Mouse (Mus musculus): ENCODE data around the gene Npas1. TPM values are rescaled to one million over a fixed set of nuclear protein-coding genes. Genes with fewer than 3 reads are reported as not detected.

The Npas1 gene
- total and polyA plus RNA-seq, 3 experiments, result 0.05 TPM; not detected in 2

- no peaks in the 10 kb centered on the region for H3K9me3 ChIP-seq (replicated peaks)
- peaks cover 35% of the 10 kb centered on the region for H3K36me3 ChIP-seq (replicated peaks)
- no peak for TF ChIP-seq GATA2 (IDR thresholded peaks at IDR 0.05; ENCODE audit: borderline replicate concordance, low read depth, low read length)
- TF ChIP-seq POLR2AphosphoS5 (IDR thresholded peaks at IDR 0.05; ENCODE audit: insufficient replicate concordance, low read depth, low read length), result no peak
- TF ChIP-seq TAL1 (conservative IDR thresholded peaks at IDR 0.05; ENCODE audit: low read depth, low read length), result no peak
- no peak for TF ChIP-seq GATA1 (IDR thresholded peaks at IDR 0.05; ENCODE audit: borderline replicate concordance, low read length)
- TF ChIP-seq CTCF (IDR thresholded peaks at IDR 0.05; ENCODE audit: low read depth, low read length), result no peak
- H3K27me3 ChIP-seq (ENCODE audit: insufficient read depth, low read length), result peaks cover 28% of the 10 kb centered on the region
- DNase-seq (ENCODE audit: low spot score), result no peak
- H3K4me1 ChIP-seq (ENCODE audit: insufficient read depth, low read depth, low read length), result no peaks in the 10 kb centered on the region; the same call in 1 of the 2 replicates
- no peak for ATAC-seq (ENCODE audit: extremely low read depth, insufficient number of reproducible peaks, low FRiP score, poor library complexity, severe bottlenecking)
- H3K4me3 ChIP-seq (ENCODE audit: low read depth, low read length), result no peak overlapping the region
Observed at GRCm38 (mm10) chr7:16461151-16461550, 16.4 kb downstream of the Npas1 start.

GRCm38 (mm10) chr7:16460566-16460965, 17.0 kb downstream of the Npas1 start:
- DNase-seq (ENCODE audit: low spot score) (no peak), ATAC-seq (ENCODE audit: extremely low read depth, insufficient number of reproducible peaks, low FRiP score, poor library complexity, severe bottlenecking) (no peak)
- H3K9me3 ChIP-seq (replicated peaks), result no peaks in the 10 kb centered on the region
- H3K4me3 ChIP-seq (ENCODE audit: low read depth, low read length), result no peak overlapping the region
- no peak for TF ChIP-seq POLR2AphosphoS5 (IDR thresholded peaks at IDR 0.05; ENCODE audit: insufficient replicate concordance, low read depth, low read length)
- TF ChIP-seq TAL1 (conservative IDR thresholded peaks at IDR 0.05; ENCODE audit: low read depth, low read length), result no peak
- no peak for TF ChIP-seq GATA1 (IDR thresholded peaks at IDR 0.05; ENCODE audit: borderline replicate concordance, low read length)
- no peak for TF ChIP-seq GATA2 (IDR thresholded peaks at IDR 0.05; ENCODE audit: borderline replicate concordance, low read depth, low read length)
- no peak for TF ChIP-seq CTCF (IDR thresholded peaks at IDR 0.05; ENCODE audit: low read depth, low read length)
- H3K4me1 ChIP-seq (ENCODE audit: insufficient read depth, low read depth, low read length), result no peaks in the 10 kb centered on the region; the same call in 1 of the 2 replicates
- H3K36me3 ChIP-seq (replicated peaks), result peaks cover 41% of the 10 kb centered on the region
- peaks cover 28% of the 10 kb centered on the region for H3K27me3 ChIP-seq (ENCODE audit: insufficient read depth, low read length)

- no peak for TF ChIP-seq GATA2 (IDR thresholded peaks at IDR 0.05; ENCODE audit: borderline replicate concordance, low read depth, low read length)
- no peak for TF ChIP-seq TAL1 (conservative IDR thresholded peaks at IDR 0.05; ENCODE audit: low read depth, low read length)
- TF ChIP-seq GATA1 (IDR thresholded peaks at IDR 0.05; ENCODE audit: borderline replicate concordance, low read length), result no peak
- no peak for TF ChIP-seq CTCF (IDR thresholded peaks at IDR 0.05; ENCODE audit: low read depth, low read length)
- no peak for TF ChIP-seq POLR2AphosphoS5 (IDR thresholded peaks at IDR 0.05; ENCODE audit: insufficient replicate concordance, low read depth, low read length)
- peaks cover 12% of the 10 kb centered on the region for H3K27me3 ChIP-seq (ENCODE audit: insufficient read depth, low read length)
- peaks cover 59% of the 10 kb centered on the region for H3K36me3 ChIP-seq (replicated peaks)
- H3K9me3 ChIP-seq (replicated peaks), result no peaks in the 10 kb centered on the region
- no peak for ATAC-seq (ENCODE audit: extremely low read depth, insufficient number of reproducible peaks, low FRiP score, poor library complexity, severe bottlenecking)
- peaks cover 32% of the 10 kb centered on the region for H3K4me1 ChIP-seq (ENCODE audit: insufficient read depth, low read depth, low read length)
- no peak overlapping the region for H3K4me3 ChIP-seq (ENCODE audit: low read depth, low read length)
- DNase-seq (ENCODE audit: low spot score), result no peak
Observed at GRCm38 (mm10) chr7:16456289-16456688, 21.2 kb downstream of the Npas1 start.

GRCm38 (mm10) chr7:16455016-16455415, 22.5 kb downstream of the Npas1 start:
- H3K27me3 ChIP-seq (ENCODE audit: insufficient read depth, low read length), result no peaks in the 10 kb centered on the region
- no peaks in the 10 kb centered on the region for H3K9me3 ChIP-seq (replicated peaks)
- ATAC-seq (ENCODE audit: extremely low read depth, insufficient number of reproducible peaks, low FRiP score, poor library complexity, severe bottlenecking), result no peak
- peaks cover 54% of the 10 kb centered on the region for H3K36me3 ChIP-seq (replicated peaks)
- H3K4me1 ChIP-seq (ENCODE audit: insufficient read depth, low read depth, low read length), result peaks cover 32% of the 10 kb centered on the region
- H3K4me3 ChIP-seq (ENCODE audit: low read depth, low read length), result no peak overlapping the region
- TF ChIP-seq GATA2 (IDR thresholded peaks at IDR 0.05; ENCODE audit: borderline replicate concordance, low read depth, low read length) (no peak), POLR2AphosphoS5 (IDR thresholded peaks at IDR 0.05; ENCODE audit: insufficient replicate concordance, low read depth, low read length) (no peak), CTCF (IDR thresholded peaks at IDR 0.05; ENCODE audit: low read depth, low read length) (no peak), GATA1 (IDR thresholded peaks at IDR 0.05; ENCODE audit: borderline replicate concordance, low read length) (no peak), TAL1 (conservative IDR thresholded peaks at IDR 0.05; ENCODE audit: low read depth, low read length) (no peak)
- DNase-seq (ENCODE audit: low spot score), result no peak

- H3K9me3 ChIP-seq (replicated peaks), result no peaks in the 10 kb centered on the region
- peaks cover 44% of the 10 kb centered on the region for H3K36me3 ChIP-seq (replicated peaks)
- no peaks in the 10 kb centered on the region for H3K27me3 ChIP-seq (ENCODE audit: insufficient read depth, low read length)
- peak; percentile 26; the same call in 1 of the 2 replicates for ATAC-seq (ENCODE audit: extremely low read depth, insufficient number of reproducible peaks, low FRiP score, poor library complexity, severe bottlenecking)
- DNase-seq (ENCODE audit: low spot score), result peak; percentile 83
- TF ChIP-seq GATA1 (IDR thresholded peaks at IDR 0.05; ENCODE audit: borderline replicate concordance, low read length) (no peak), POLR2AphosphoS5 (IDR thresholded peaks at IDR 0.05; ENCODE audit: insufficient replicate concordance, low read depth, low read length) (no peak), CTCF (IDR thresholded peaks at IDR 0.05; ENCODE audit: low read depth, low read length) (no peak), GATA2 (IDR thresholded peaks at IDR 0.05; ENCODE audit: borderline replicate concordance, low read depth, low read length) (no peak), TAL1 (conservative IDR thresholded peaks at IDR 0.05; ENCODE audit: low read depth, low read length) (no peak)
- H3K4me3 ChIP-seq (ENCODE audit: low read depth, low read length), result peak overlapping the region; percentile 80
- peaks cover 32% of the 10 kb centered on the region for H3K4me1 ChIP-seq (ENCODE audit: insufficient read depth, low read depth, low read length)
Observed at GRCm38 (mm10) chr7:16453118-16453711, 24.3 kb downstream of the Npas1 start.

- ATAC-seq (ENCODE audit: extremely low read depth, insufficient number of reproducible peaks, low FRiP score, poor library complexity, severe bottlenecking) (peak; percentile 100), DNase-seq (ENCODE audit: low spot score) (peak; percentile 99)
- peaks cover 38% of the 10 kb centered on the region for H3K36me3 ChIP-seq (replicated peaks)
- H3K9me3 ChIP-seq (replicated peaks), result no peaks in the 10 kb centered on the region
- no peak for TF ChIP-seq GATA2 (IDR thresholded peaks at IDR 0.05; ENCODE audit: borderline replicate concordance, low read depth, low read length)
- no peak for TF ChIP-seq GATA1 (IDR thresholded peaks at IDR 0.05; ENCODE audit: borderline replicate concordance, low read length)
- TF ChIP-seq TAL1 (conservative IDR thresholded peaks at IDR 0.05; ENCODE audit: low read depth, low read length), result no peak
- no peak for TF ChIP-seq CTCF (IDR thresholded peaks at IDR 0.05; ENCODE audit: low read depth, low read length)
- TF ChIP-seq POLR2AphosphoS5 (IDR thresholded peaks at IDR 0.05; ENCODE audit: insufficient replicate concordance, low read depth, low read length), result no peak
- peaks cover 32% of the 10 kb centered on the region for H3K4me1 ChIP-seq (ENCODE audit: insufficient read depth, low read depth, low read length)
- H3K27me3 ChIP-seq (ENCODE audit: insufficient read depth, low read length), result no peaks in the 10 kb centered on the region
- peak within 1 kb of the TSS; percentile 80 for H3K4me3 ChIP-seq (ENCODE audit: low read depth, low read length)
Observed at GRCm38 (mm10) chr7:16452587-16453073, 24.9 kb downstream of the Npas1 start, which contains the start of gene Tmem160. TSS of gene Tmem160 (plus strand) at chr7:16452779.

Data from G1E (cell line).